Comparison of ENCODE assay signal across 24 mouse cellular contexts in the genomic region with DNA sequence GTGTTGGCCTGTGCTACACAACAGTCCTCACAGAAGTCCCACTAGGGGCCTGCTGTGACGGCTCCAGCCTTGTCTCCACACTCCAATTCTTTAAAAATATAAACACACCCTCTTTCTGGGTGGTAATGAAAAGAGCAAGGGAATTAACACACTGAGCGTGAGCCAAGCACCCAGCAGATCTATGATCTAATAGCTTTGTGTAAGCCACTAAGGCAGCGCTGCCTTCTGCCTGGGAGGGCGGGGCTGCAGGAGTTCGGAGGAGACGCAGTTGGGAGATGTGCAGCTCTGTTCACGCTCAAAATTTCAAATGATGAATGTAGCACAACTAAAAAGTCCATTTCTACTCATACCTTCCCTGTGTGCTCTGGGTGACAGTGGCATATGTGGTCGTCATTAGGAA.
A peak's percentile ranks its signal among the peaks of the same experiment; 100 is the strongest.
DNase-seq lines count a peak whose midpoint lies in the region; ATAC-seq and TF ChIP-seq lines count a peak whose summit lies in the region.
"Had no signal": no experiment of that assay in that cellular context is flagged by ENCODE, and none has a peak within 500 bp of the region (broad histone marks: within the 10 kb centered on the region; RNA-seq: fewer than 3 reads in every experiment).

No protein-coding gene starts in this region.

- ATAC-seq in hindbrain, embryonic 11.5 days (ENCODE audit: low FRiP score) = no peak
- ATAC-seq in Patski = peak; percentile 19
- ATAC-seq: forebrain, embryonic 13.5 days; inflammation-experienced regulatory T-cells, adult 6 months; liver, embryonic 12.5 days had no signal

- CTCF ChIA-PET in Patski (lab: Charles Lee) = interaction anchor here (1.4 kb wide), 1 partner anchor 30 kb away, joined by 3 read pairs; no protein-coding TSS in a partner anchor

- intact Hi-C loops in gastrocnemius, adult 2 months (cut with DNase I) = no loop called here

- POLR2A ChIA-PET in Patski (lab: Charles Lee) = interaction anchor here (1.0 kb wide), 1 partner anchor 9 kb away, joined by 3 read pairs; no protein-coding TSS in a partner anchor

- 83% methylated on average over 8 of the region's 8 CpGs for WGBS in hindbrain, embryonic 10.5 days
- WGBS in hindbrain, embryonic 11.5 days = 80% methylated on average over 8 of the region's 8 CpGs

- in situ Hi-C loops in Patski (cut with MboI; ENCODE audit: low pct_unique_long_range_greater_than_20kb) = no loop called here

- no peaks in the 10 kb centered on the region for H3K27me3 ChIP-seq in hindbrain, embryonic 10.5 days (ENCODE audit: insufficient read depth, poor library complexity, severe bottlenecking)
- no peaks in the 10 kb centered on the region for H3K27me3 ChIP-seq in hindbrain, embryonic 11.5 days (ENCODE audit: control insufficient read depth, insufficient read depth, low read length)
- H3K27me3 ChIP-seq in Patski = no peaks in the 10 kb centered on the region
- H3K27me3 ChIP-seq: CH12.LX; forebrain, embryonic 13.5 days; hindbrain, embryonic 13.5 days; limb, embryonic 13.5 days; liver, embryonic 12.5 days had no signal

- H3K27ac ChIP-seq in gastrocnemius, adult 2 months = no peak overlapping the region
- 0 out of 2 replicates have a peak overlapping the region, but pooled peaks have one; percentile 17 for H3K27ac ChIP-seq in hindbrain, embryonic 10.5 days
- H3K27ac ChIP-seq in hindbrain, embryonic 11.5 days (ENCODE audit: low read depth, low read length) = no peak overlapping the region
- H3K27ac ChIP-seq: forebrain, embryonic 13.5 days; hindbrain, embryonic 13.5 days; kidney, postnatal 0 days; limb, embryonic 13.5 days; liver, embryonic 12.5 days; midbrain, embryonic 10.5 days had no signal

- H3K36me3 ChIP-seq in hindbrain, embryonic 10.5 days = no peaks in the 10 kb centered on the region
- no peaks in the 10 kb centered on the region for H3K36me3 ChIP-seq in hindbrain, embryonic 11.5 days (ENCODE audit: control insufficient read depth, insufficient read depth, low read length)
- H3K36me3 ChIP-seq: hindbrain, embryonic 13.5 days; limb, embryonic 13.5 days; liver, embryonic 12.5 days; midbrain, embryonic 10.5 days had no signal

- H3K9ac ChIP-seq in hindbrain, embryonic 11.5 days (ENCODE audit: low read depth, low read length) = no peak overlapping the region
- H3K9ac ChIP-seq: forebrain, embryonic 13.5 days; hindbrain, embryonic 13.5 days; limb, embryonic 13.5 days; liver, embryonic 12.5 days had no signal

- no peak overlapping the region for H3K4me2 ChIP-seq in hindbrain, embryonic 11.5 days (replicated peaks; ENCODE audit: low read depth, low read length)
- H3K4me2 ChIP-seq: forebrain, embryonic 13.5 days; hindbrain, embryonic 13.5 days; limb, embryonic 13.5 days; liver, embryonic 12.5 days had no signal

- DNase-seq in gastrocnemius, adult 2 months = peak; percentile 33
- DNase-seq in gastrocnemius, postnatal 4 days (ENCODE audit: low spot score in 2 of 2) = no peak
- DNase-seq in hindbrain, embryonic 10.5 days (ENCODE audit: low spot score) = no peak
- DNase-seq in hindbrain, embryonic 11.5 days (ENCODE audit: low spot score) = no peak
- DNase-seq in Patski (ENCODE audit: low read depth, low spot score) = no peak
- DNase-seq in retina, embryonic 14.5 days (ENCODE audit: low spot score) = no peak
- no peak for DNase-seq in adrenal gland, postnatal 14 days
- DNase-seq: B cell, adult 2 months; cerebellum, adult 11 months; cerebellum, adult 9-11 months; gastrocnemius, postnatal 36 days; kidney, adult 2 months; layer of hippocampus, adult 9-11 months; lung, adult 18-20 months; lung, postnatal 10 days; thymus, postnatal 14 days had no signal

- H3K4me3 ChIP-seq in gastrocnemius, adult 2 months = no peak overlapping the region
- no peak overlapping the region for H3K4me3 ChIP-seq in hindbrain, embryonic 10.5 days
- H3K4me3 ChIP-seq in hindbrain, embryonic 11.5 days (ENCODE audit: low read depth, low read length) = no peak overlapping the region
- H3K4me3 ChIP-seq: forebrain, embryonic 13.5 days; hindbrain, embryonic 13.5 days; limb, embryonic 13.5 days; liver, embryonic 12.5 days; midbrain, embryonic 10.5 days had no signal

- H3K9me3 ChIP-seq in hindbrain, embryonic 10.5 days = no peaks in the 10 kb centered on the region
- no peaks in the 10 kb centered on the region for H3K9me3 ChIP-seq in hindbrain, embryonic 11.5 days (ENCODE audit: control insufficient read depth, low read length)
- H3K9me3 ChIP-seq: forebrain, embryonic 13.5 days; hindbrain, embryonic 13.5 days; limb, embryonic 13.5 days; liver, embryonic 12.5 days; midbrain, embryonic 10.5 days had no signal

- peaks cover 41% of the 10 kb centered on the region for H3K4me1 ChIP-seq in hindbrain, embryonic 10.5 days (replicated peaks)
- peaks cover 5% of the 10 kb centered on the region; the same call in 1 of the 2 replicates for H3K4me1 ChIP-seq in hindbrain, embryonic 11.5 days (replicated peaks; ENCODE audit: control insufficient read depth, insufficient read depth, low read length)

- no peak for TF ChIP-seq CTCF in gastrocnemius, adult 2 months (IDR thresholded peaks at IDR 0.05)
- TF ChIP-seq CTCF in Patski (IDR thresholded peaks at IDR 0.05) = no peak
